Mouse (Mus musculus): ENCODE measurements around the gene Gm28961. TPM values are rescaled to one million over a fixed set of nuclear protein-coding genes. Genes with fewer than 3 reads are reported as not detected.
"Not testable (repeated sequence)": the region's sequence is repeated elsewhere in the genome, so short reads cannot be mapped to it uniquely, and the experiment has no call there.

Gene Gm28961
- polyA plus RNA-seq (2014; fragmentation: Nextera tagmentation; extraction: Ambion mirVana), result not detected in 2 replicates

GRCm38 (mm10) chrY:57705397-57705796, at the start of gene Gm28961:
Gene Gm28961 (plus strand): TSS chrY:57705697.
- not testable (repeated sequence) for H3K4me2 ChIP-seq; H3K27ac ChIP-seq (ENCODE audit: low read depth, low read length); DNase-seq (ENCODE audit: low spot score); ATAC-seq (replicated peaks; ENCODE audit: low FRiP score); H3K4me3 ChIP-seq (ENCODE audit: low read depth, low read length); H3K4me1 ChIP-seq (replicated peaks; ENCODE audit: control insufficient read depth, insufficient read depth, low read length); H3K27me3 ChIP-seq (replicated peaks; ENCODE audit: control insufficient read depth, insufficient read depth, low read length); H3K36me3 ChIP-seq (ENCODE audit: control insufficient read depth, insufficient read depth, low read length); H3K9ac ChIP-seq (ENCODE audit: low read depth, low read length); H3K9me3 ChIP-seq (ENCODE audit: control insufficient read depth, low read length)
- WGBS, result no CpG with 5 or more reads among the region's 6 CpGs

Other genes with a start within 250 kb of the Gm28961 start
- not detected in 2 replicates for gene Gm21943, start 172.0 kb upstream of the Gm28961 start, polyA plus RNA-seq (2014; fragmentation: Nextera tagmentation; extraction: Ambion mirVana)

All from liver, embryonic 11.5 days (tissue).